In genomic region chr8:10938284-10938683, GRCm38 (mm10) we compare ENCODE assay signal across 21 mouse cellular contexts.
"Had no signal": no experiment of that assay in that cellular context is flagged by ENCODE, and none has a peak within 500 bp of the region (broad histone marks: within the 10 kb centered on the region; RNA-seq: fewer than 3 reads in every experiment).

No protein-coding gene starts in this region.

- DNase-seq: kidney, adult 8-10 months; kidney, postnatal 4 days; left cerebral cortex, postnatal 4 days; lung, embryonic 14.5 days; right cerebral cortex, adult 18-20 months; right cerebral cortex, postnatal 14 days; right cerebral cortex, postnatal 4 days; thymus, adult 2 months had no signal

- H3K4me3 ChIP-seq: limb, embryonic 12.5 days; limb, embryonic 15.5 days; liver, embryonic 15.5 days; midbrain, embryonic 12.5 days; midbrain, embryonic 15.5 days; neural tube, embryonic 12.5 days; neural tube, embryonic 15.5 days had no signal

- H3K4me1 ChIP-seq: midbrain, embryonic 12.5 days; midbrain, embryonic 15.5 days had no signal

- H3K9ac ChIP-seq: limb, embryonic 12.5 days; limb, embryonic 15.5 days; liver, embryonic 15.5 days; lung, embryonic 14.5 days; midbrain, embryonic 12.5 days; midbrain, embryonic 15.5 days; neural tube, embryonic 12.5 days; neural tube, embryonic 15.5 days had no signal

- H3K36me3 ChIP-seq: limb, embryonic 12.5 days; limb, embryonic 15.5 days; liver, embryonic 15.5 days; midbrain, embryonic 12.5 days; midbrain, embryonic 15.5 days; neural tube, embryonic 12.5 days; neural tube, embryonic 15.5 days had no signal

- H3K27me3 ChIP-seq: limb, embryonic 12.5 days; limb, embryonic 15.5 days; midbrain, embryonic 15.5 days; neural tube, embryonic 12.5 days had no signal

- H3K27ac ChIP-seq: hindbrain, postnatal 0 days; limb, embryonic 12.5 days; limb, embryonic 15.5 days; liver, embryonic 15.5 days; macrophage; midbrain, embryonic 12.5 days; midbrain, embryonic 15.5 days; neural tube, embryonic 12.5 days; neural tube, embryonic 15.5 days; stomach, postnatal 0 days had no signal

- H3K9me3 ChIP-seq: limb, embryonic 12.5 days; limb, embryonic 15.5 days; liver, embryonic 15.5 days; midbrain, embryonic 12.5 days; midbrain, embryonic 15.5 days; neural tube, embryonic 12.5 days; neural tube, embryonic 15.5 days had no signal

- H3K4me2 ChIP-seq: limb, embryonic 12.5 days; limb, embryonic 15.5 days; liver, embryonic 15.5 days; lung, embryonic 14.5 days; midbrain, embryonic 12.5 days; midbrain, embryonic 15.5 days; neural tube, embryonic 12.5 days; neural tube, embryonic 15.5 days had no signal

- ATAC-seq: hindbrain, postnatal 0 days; inflammation-experienced regulatory T-cells, adult 6 months; intestine, embryonic 16.5 days; lung, postnatal 0 days; midbrain, embryonic 15.5 days had no signal
